Mouse (Mus musculus) lung, postnatal 0 days (tissue): ENCODE measurements at regions not wholly inside any gene's neighbourhood (a gene's known extent, or its start where the extent isn't known, plus 50 kb on each side); places are given as distances from the start of the nearest gene placed in this dataset.

Experiments used
- CTCF ChIP-seq: IDR thresholded peaks from 2 replicates; pipeline ENCODE4 v1.5.1; 2016; ENCODE audit warnings: antibody characterized with exemption, mild to moderate bottlenecking
- EP300 ChIP-seq: IDR thresholded peaks from 2 replicates; pipeline ENCODE4 v1.6.1; 2016; ENCODE audit warnings: antibody characterized with exemption, mild to moderate bottlenecking, control low read depth

- TF ChIP-seq CTCF, result no peak
- no peak for TF ChIP-seq EP300
Observed at GRCm38 (mm10) chr2:148582208-148582607, 90.2 kb upstream of the Nxt1 start.
